Mouse (Mus musculus) erythroblast, embryonic 14.5 days (primary cell): ENCODE measurements around the gene Clgn. TPM values are rescaled to one million over a fixed set of nuclear protein-coding genes. Genes with fewer than 3 reads are reported as not detected.

Source experiments
- H3K27me3 ChIP-seq: 2 replicates; pipeline ENCODE4 v1.6.1; 2012; ENCODE audit warnings: inconsistent platforms; ENCODE audit not compliant: control insufficient read depth
- H3K36me3 ChIP-seq: 2 replicates; pipeline ENCODE4 v1.6.1; 2012; ENCODE audit warnings: mild to moderate bottlenecking, inconsistent platforms; ENCODE audit not compliant: control insufficient read depth
- H3K4me1 ChIP-seq: 2 replicates; pipeline ENCODE4 v1.6.1; 2012; ENCODE audit warnings: inconsistent platforms; ENCODE audit not compliant: control insufficient read depth
- H3K4me3 ChIP-seq: replicated peaks from 2 replicates; pipeline ENCODE3; 2012; ENCODE audit warnings: moderate library complexity, mild to moderate bottlenecking, inconsistent platforms
- H3K9me3 ChIP-seq: 2 replicates; pipeline ENCODE4 v1.6.1; 2012; ENCODE audit warnings: low read length, inconsistent platforms, mixed read lengths; ENCODE audit not compliant: control insufficient read depth
- GATA1 ChIP-seq: IDR thresholded peaks from 2 replicates; pipeline ENCODE4 v1.6.1; 2012; ENCODE audit warnings: low read length, inconsistent platforms, mixed read lengths
- TAL1 ChIP-seq: IDR thresholded peaks from 3 replicates; pipeline ENCODE4 v1.6.1; 2012; ENCODE audit warnings: low read length, inconsistent platforms, mixed read lengths
- polyA plus RNA-seq: library from polyadenylated mRNA; stranded (reverse); fragments of >175 nt; gene quantifications from 2 replicates; pipeline ENCODE4 v1.2.3, GENCODE M21; 2012

Clgn gene
- polyA plus RNA-seq = not detected in 2 replicates

- Histone ChIP-seq H3K27me3 (peaks cover 42% of the 10 kb centered on the region), H3K4me1 (peaks cover 7% of the 10 kb centered on the region), H3K36me3 (no peaks in the 10 kb centered on the region), H3K4me3 (no peak within 1 kb of the TSS), H3K9me3 (peaks cover 5% of the 10 kb centered on the region)
- no peak for TF ChIP-seq GATA1
- no peak for TF ChIP-seq TAL1
Observed at GRCm38 (mm10) chr8:83389316-83390005, at the start of gene Clgn. Gene Clgn, plus strand, starts transcription at chr8:83389867.

- H3K36me3 ChIP-seq = no peaks in the 10 kb centered on the region
- no peak for TF ChIP-seq GATA1
- no peak for TF ChIP-seq TAL1
- H3K27me3 ChIP-seq = no peaks in the 10 kb centered on the region
- no peaks in the 10 kb centered on the region for H3K9me3 ChIP-seq
- H3K4me1 ChIP-seq = no peaks in the 10 kb centered on the region
- no peak overlapping the region for H3K4me3 ChIP-seq
Observed at GRCm38 (mm10) chr8:83342076-83342475, 47.6 kb upstream of the Clgn start.

- no peak for TF ChIP-seq TAL1
- TF ChIP-seq GATA1 = no peak
- Histone ChIP-seq H3K9me3 (no peaks in the 10 kb centered on the region), H3K4me3 (no peak overlapping the region), H3K4me1 (no peaks in the 10 kb centered on the region), H3K27me3 (no peaks in the 10 kb centered on the region), H3K36me3 (no peaks in the 10 kb centered on the region)
Observed at GRCm38 (mm10) chr8:83342693-83343092, 47.0 kb upstream of the Clgn start.

- Histone ChIP-seq H3K27me3 (no peaks in the 10 kb centered on the region), H3K36me3 (no peaks in the 10 kb centered on the region), H3K4me3 (no peak within 1 kb of the TSS), H3K9me3 (no peaks in the 10 kb centered on the region), H3K4me1 (no peaks in the 10 kb centered on the region)
- TF ChIP-seq TAL1 (no peak), GATA1 (no peak)
Observed at GRCm38 (mm10) chr8:83348263-83348662, 41.4 kb upstream of the Clgn start, which contains the start of gene Mgat4d. Gene Mgat4d, plus strand, starts transcription at chr8:83348471.

- TF ChIP-seq GATA1 (no peak), TAL1 (no peak)
- H3K4me1 ChIP-seq = no peaks in the 10 kb centered on the region
- no peaks in the 10 kb centered on the region for H3K27me3 ChIP-seq
- no peaks in the 10 kb centered on the region for H3K9me3 ChIP-seq
- H3K4me3 ChIP-seq = no peak overlapping the region
- H3K36me3 ChIP-seq = no peaks in the 10 kb centered on the region
Observed at GRCm38 (mm10) chr8:83351315-83351714, 38.4 kb upstream of the Clgn start.

GRCm38 (mm10) chr8:83363156-83363769 lies 26.4 kb upstream of the Clgn start:
- no peaks in the 10 kb centered on the region for H3K4me1 ChIP-seq
- no peaks in the 10 kb centered on the region for H3K27me3 ChIP-seq
- no peaks in the 10 kb centered on the region for H3K9me3 ChIP-seq
- H3K36me3 ChIP-seq = no peaks in the 10 kb centered on the region
- no peak for TF ChIP-seq GATA1
- no peak for TF ChIP-seq TAL1
- H3K4me3 ChIP-seq = no peak overlapping the region

- H3K27me3 ChIP-seq = no peaks in the 10 kb centered on the region
- no peaks in the 10 kb centered on the region for H3K36me3 ChIP-seq
- H3K9me3 ChIP-seq = no peaks in the 10 kb centered on the region
- H3K4me1 ChIP-seq = no peaks in the 10 kb centered on the region
- H3K4me3 ChIP-seq = no peak overlapping the region
- TF ChIP-seq TAL1 (no peak), GATA1 (no peak)
Observed at GRCm38 (mm10) chr8:83377231-83377630, 12.4 kb upstream of the Clgn start.

GRCm38 (mm10) chr8:83380141-83380540 lies 9.5 kb upstream of the Clgn start:
- H3K4me3 ChIP-seq = no peak overlapping the region
- no peaks in the 10 kb centered on the region for H3K4me1 ChIP-seq
- H3K9me3 ChIP-seq = no peaks in the 10 kb centered on the region
- TF ChIP-seq TAL1 (no peak), GATA1 (no peak)
- H3K36me3 ChIP-seq = no peaks in the 10 kb centered on the region
- H3K27me3 ChIP-seq = no peaks in the 10 kb centered on the region

- Histone ChIP-seq H3K4me1 (no peaks in the 10 kb centered on the region), H3K4me3 (no peak overlapping the region), H3K36me3 (no peaks in the 10 kb centered on the region), H3K27me3 (no peaks in the 10 kb centered on the region), H3K9me3 (no peaks in the 10 kb centered on the region)
- TF ChIP-seq TAL1 = no peak
- no peak for TF ChIP-seq GATA1
Observed at GRCm38 (mm10) chr8:83381016-83381415, 8.7 kb upstream of the Clgn start.

- TF ChIP-seq TAL1 = no peak
- TF ChIP-seq GATA1 = no peak
- Histone ChIP-seq H3K9me3 (no peaks in the 10 kb centered on the region), H3K4me1 (no peaks in the 10 kb centered on the region), H3K27me3 (no peaks in the 10 kb centered on the region; the same call in 1 of the 2 replicates), H3K4me3 (no peak overlapping the region), H3K36me3 (no peaks in the 10 kb centered on the region)
Observed at GRCm38 (mm10) chr8:83382850-83383249, 6.8 kb upstream of the Clgn start.
